Mouse (Mus musculus) limb, embryonic 14.5 days (tissue): Measurements from ENCODE around the gene Slc25a39. TPM values are rescaled to one million over a fixed set of nuclear protein-coding genes. Genes with fewer than 3 reads are reported as not detected.

Source experiments
- ATAC-seq: fragments of 200-750 bp; cut with Nextera tagmentation; 2 replicates; pipeline ENCODE4 v1.8.0; 2017; ENCODE audit warnings: low read depth, moderate number of reproducible peaks, moderate TSS enrichment; ENCODE audit not compliant: low FRiP score
- DNase-seq: peaks from one replicate; pipeline ENCODE4 v3.0.0-alpha.2; 2015; ENCODE audit warnings: low spot score
- H3K27ac ChIP-seq: fragments of 300-500 bp; sonication (generic); replicated peaks from 2 replicates; pipeline ENCODE4 v1.5.1; 2014; ENCODE audit warnings: low read depth, mild to moderate bottlenecking, low read length, moderate library complexity, mixed read lengths
- H3K27me3 ChIP-seq: fragments of 300-500 bp; sonication (generic); 2 replicates; pipeline ENCODE4 v1.6.1; 2014; ENCODE audit warnings: low read length, mixed read lengths; ENCODE audit not compliant: control insufficient read depth, insufficient read depth
- H3K36me3 ChIP-seq: fragments of 300-500 bp; sonication (generic); 2 replicates; pipeline ENCODE4 v1.6.1; 2014; ENCODE audit warnings: mild to moderate bottlenecking, low read length, moderate library complexity, mixed read lengths; ENCODE audit not compliant: control insufficient read depth, insufficient read depth
- H3K4me1 ChIP-seq: fragments of 300-500 bp; sonication (generic); 2 replicates; pipeline ENCODE4 v1.6.1; 2014; ENCODE audit warnings: antibody characterized with exemption, low read length, mixed read lengths; ENCODE audit not compliant: control insufficient read depth, insufficient read depth
- H3K4me2 ChIP-seq: fragments of 300-500 bp; sonication (generic); replicated peaks from 2 replicates; pipeline ENCODE4 v1.6.1; 2014; ENCODE audit warnings: low read depth, mild to moderate bottlenecking, low read length, moderate library complexity; ENCODE audit not compliant: severe bottlenecking
- H3K4me3 ChIP-seq: fragments of 300-500 bp; sonication (generic); replicated peaks from 2 replicates; pipeline ENCODE4 v1.5.1; 2014; ENCODE audit warnings: low read length
- H3K9ac ChIP-seq: fragments of 300-500 bp; sonication (generic); 2 replicates; pipeline ENCODE4 v1.6.1; 2014; ENCODE audit warnings: mild to moderate bottlenecking, low read depth, low read length, moderate library complexity; ENCODE audit not compliant: severe bottlenecking
- H3K9me3 ChIP-seq: fragments of 300-500 bp; sonication (generic); 2 replicates; pipeline ENCODE4 v1.6.1; 2016; ENCODE audit warnings: low read length; ENCODE audit not compliant: control insufficient read depth
- POLR2A ChIP-seq: fragments of 200-500 bp; IDR thresholded peaks from 2 replicates; pipeline ENCODE4 v1.8.0; 2012; ENCODE audit warnings: inconsistent platforms, mild to moderate bottlenecking, moderate library complexity, borderline replicate concordance; ENCODE audit not compliant: insufficient read depth, insufficient read length; ENCODE audit errors: extremely low read depth
- WGBS: fragments of 180-500 bp; shearing (Covaris S2); extraction: QIAGEN DNeasy Blood & Tissue Kit; methylation state at CpG from one replicate; pipeline ENCODE4 v1.1.7; 2014; 5-methylcytosine and 5-hydroxymethylcytosine counted together
- microRNA-seq: library from miRNA; unstranded; fragments of <30 nt; microRNA quantifications from one replicate; pipeline ENCODE4, GENCODE M21; 2016
- polyA plus RNA-seq, 2 experiments: library from polyadenylated mRNA; depleted of rRNA in 1 of 2; stranded (reverse) in 1 of 2; unstranded in 1 of 2; fragments of >200 nt; fragmentation: Nextera tagmentation in 1 of 2; extraction: Ambion mirVana in 1 of 2; gene quantifications; 2 replicates each; pipeline versions ENCODE4 v1.2.1 to v1.2.3; 2012 to 2014

Slc25a39 gene
- polyA plus RNA-seq, 2 experiments: 120 to 179 TPM

- no peak for TF ChIP-seq POLR2A
- Histone ChIP-seq H3K9me3 (no peaks in the 10 kb centered on the region), H3K4me1 (no peaks in the 10 kb centered on the region), H3K27me3 (no peaks in the 10 kb centered on the region), H3K4me2 (no peak overlapping the region), H3K36me3 (no peaks in the 10 kb centered on the region), H3K9ac (no peak overlapping the region), H3K4me3 (no peak overlapping the region), H3K27ac (no peak overlapping the region)
- ATAC-seq (no peak), DNase-seq (no peak)
- WGBS: 69% methylated on average over 31 of the region's 31 CpGs
Measured at GRCm38 (mm10) chr11:102356636-102357350, 51.0 kb downstream of the Slc25a39 start.

GRCm38 (mm10) chr11:102356190-102356589 is 51.6 kb downstream of the Slc25a39 start:
- no peak for DNase-seq
- H3K36me3 ChIP-seq: no peaks in the 10 kb centered on the region
- 76% methylated on average over 12 of the region's 12 CpGs for WGBS
- H3K4me2 ChIP-seq: no peak overlapping the region
- ATAC-seq: no peak
- no peaks in the 10 kb centered on the region for H3K4me1 ChIP-seq
- no peak overlapping the region for H3K27ac ChIP-seq
- no peak overlapping the region for H3K4me3 ChIP-seq
- H3K9me3 ChIP-seq: no peaks in the 10 kb centered on the region
- no peaks in the 10 kb centered on the region for H3K27me3 ChIP-seq
- no peak for TF ChIP-seq POLR2A
- no peak overlapping the region for H3K9ac ChIP-seq

GRCm38 (mm10) chr11:102355501-102355900 is 52.2 kb downstream of the Slc25a39 start:
- 76% methylated on average over 3 of the region's 3 CpGs for WGBS
- no peaks in the 10 kb centered on the region for H3K27me3 ChIP-seq
- H3K9me3 ChIP-seq: no peaks in the 10 kb centered on the region
- DNase-seq: no peak
- ATAC-seq: no peak
- no peaks in the 10 kb centered on the region for H3K36me3 ChIP-seq
- TF ChIP-seq POLR2A: no peak
- no peak overlapping the region for H3K4me2 ChIP-seq
- H3K4me3 ChIP-seq: no peak overlapping the region
- H3K9ac ChIP-seq: no peak overlapping the region
- H3K27ac ChIP-seq: no peak overlapping the region
- H3K4me1 ChIP-seq: no peaks in the 10 kb centered on the region

GRCm38 (mm10) chr11:102353021-102353431 is 54.7 kb downstream of the Slc25a39 start:
- Histone ChIP-seq H3K27me3 (no peaks in the 10 kb centered on the region), H3K4me2 (no peak overlapping the region), H3K9me3 (no peaks in the 10 kb centered on the region), H3K27ac (no peak overlapping the region), H3K36me3 (no peaks in the 10 kb centered on the region), H3K4me1 (no peaks in the 10 kb centered on the region), H3K9ac (no peak overlapping the region), H3K4me3 (no peak overlapping the region)
- WGBS: 44% methylated on average over 8 of the region's 8 CpGs
- DNase-seq: no peak
- TF ChIP-seq POLR2A: no peak
- no peak for ATAC-seq

Small RNA genes lying within 50 kb of the gene (microRNA-seq; reads per million reads assigned to microRNA genes)
- gene Mir6930: not detected

Other genes with a start within 250 kb of the Slc25a39 start
- gene Lsm12, start 222.7 kb downstream of the Slc25a39 start, polyA plus RNA-seq (2012; rRNA removed): 38.5 and 40.0 TPM in 2 replicates
- 83.8 and 86.0 TPM in 2 replicates for gene Lsm12, start 222.7 kb downstream of the Slc25a39 start, polyA plus RNA-seq (2014; fragmentation: Nextera tagmentation; extraction: Ambion mirVana)
- gene G6pc3, start 218.3 kb downstream of the Slc25a39 start, polyA plus RNA-seq (2012; rRNA removed): 42.7 and 60.4 TPM in 2 replicates
- gene G6pc3, start 218.3 kb downstream of the Slc25a39 start, polyA plus RNA-seq (2014; fragmentation: Nextera tagmentation; extraction: Ambion mirVana): 27.6 and 33.7 TPM in 2 replicates
- 86.2 and 149 TPM in 2 replicates for gene Hdac5, start 177.8 kb downstream of the Slc25a39 start, polyA plus RNA-seq (2012; rRNA removed)
- 46.7 and 57.4 TPM in 2 replicates for gene Hdac5, start 177.8 kb downstream of the Slc25a39 start, polyA plus RNA-seq (2014; fragmentation: Nextera tagmentation; extraction: Ambion mirVana)
- 14.2 and 15.4 TPM in 2 replicates for gene BC030867, start 159.1 kb downstream of the Slc25a39 start, polyA plus RNA-seq (2012; rRNA removed)
- gene BC030867, start 159.1 kb downstream of the Slc25a39 start, polyA plus RNA-seq (2014; fragmentation: Nextera tagmentation; extraction: Ambion mirVana): 11.8 and 11.9 TPM in 2 replicates
- gene Asb16, start 139.2 kb downstream of the Slc25a39 start, polyA plus RNA-seq (2012; rRNA removed): 2.2 and 2.8 TPM in 2 replicates
- 0.25 and 0.48 TPM in 2 replicates for gene Asb16, start 139.2 kb downstream of the Slc25a39 start, polyA plus RNA-seq (2014; fragmentation: Nextera tagmentation; extraction: Ambion mirVana)
- 59.9 and 68.6 TPM in 2 replicates for gene Tmub2, start 123.0 kb downstream of the Slc25a39 start, polyA plus RNA-seq (2012; rRNA removed)
- 52.6 and 53.5 TPM in 2 replicates for gene Tmub2, start 123.0 kb downstream of the Slc25a39 start, polyA plus RNA-seq (2014; fragmentation: Nextera tagmentation; extraction: Ambion mirVana)
- 72.1 and 84.0 TPM in 2 replicates for gene Atxn7l3, start 111.3 kb downstream of the Slc25a39 start, polyA plus RNA-seq (2012; rRNA removed)
- 21.0 and 23.1 TPM in 2 replicates for gene Atxn7l3, start 111.3 kb downstream of the Slc25a39 start, polyA plus RNA-seq (2014; fragmentation: Nextera tagmentation; extraction: Ambion mirVana)
- gene Ubtf, start 88.2 kb downstream of the Slc25a39 start, polyA plus RNA-seq (2012; rRNA removed): 61.0 and 81.3 TPM in 2 replicates
- 79.7 and 89.4 TPM in 2 replicates for gene Ubtf, start 88.2 kb downstream of the Slc25a39 start, polyA plus RNA-seq (2014; fragmentation: Nextera tagmentation; extraction: Ambion mirVana)
- gene Slc4a1, start 41.7 kb downstream of the Slc25a39 start, polyA plus RNA-seq (2012; rRNA removed): 3.5 and 4.3 TPM in 2 replicates
- 2.8 and 6.6 TPM in 2 replicates for gene Slc4a1, start 41.7 kb downstream of the Slc25a39 start, polyA plus RNA-seq (2014; fragmentation: Nextera tagmentation; extraction: Ambion mirVana)
- gene Rundc3a, start 14.5 kb downstream of the Slc25a39 start, polyA plus RNA-seq (2012; rRNA removed): 2.9 and 3.2 TPM in 2 replicates
- 1.0 and 1.1 TPM in 2 replicates for gene Rundc3a, start 14.5 kb downstream of the Slc25a39 start, polyA plus RNA-seq (2014; fragmentation: Nextera tagmentation; extraction: Ambion mirVana)
- 120 and 135 TPM in 2 replicates for gene Grn, start 22.4 kb upstream of the Slc25a39 start, polyA plus RNA-seq (2012; rRNA removed)
- 118 and 133 TPM in 2 replicates for gene Grn, start 22.4 kb upstream of the Slc25a39 start, polyA plus RNA-seq (2014; fragmentation: Nextera tagmentation; extraction: Ambion mirVana)
- 56.8 and 85.1 TPM in 2 replicates for gene Fam171a2, start 39.7 kb upstream of the Slc25a39 start, polyA plus RNA-seq (2012; rRNA removed)
- gene Fam171a2, start 39.7 kb upstream of the Slc25a39 start, polyA plus RNA-seq (2014; fragmentation: Nextera tagmentation; extraction: Ambion mirVana): 8.9 and 10.0 TPM in 2 replicates
- gene Itga2b, start 62.2 kb upstream of the Slc25a39 start, polyA plus RNA-seq (2012; rRNA removed): 7.0 and 7.3 TPM in 2 replicates
- 3.5 and 5.0 TPM in 2 replicates for gene Itga2b, start 62.2 kb upstream of the Slc25a39 start, polyA plus RNA-seq (2014; fragmentation: Nextera tagmentation; extraction: Ambion mirVana)
- 38.2 and 41.1 TPM in 2 replicates for gene Gpatch8, start 148.4 kb upstream of the Slc25a39 start, polyA plus RNA-seq (2012; rRNA removed)
- gene Gpatch8, start 148.4 kb upstream of the Slc25a39 start, polyA plus RNA-seq (2014; fragmentation: Nextera tagmentation; extraction: Ambion mirVana): 43.0 and 54.7 TPM in 2 replicates
- 5.5 and 7.2 TPM in 2 replicates for gene Gm11627, start 171.5 kb upstream of the Slc25a39 start, polyA plus RNA-seq (2012; rRNA removed)
- 11.4 and 13.2 TPM in 2 replicates for gene Gm11627, start 171.5 kb upstream of the Slc25a39 start, polyA plus RNA-seq (2014; fragmentation: Nextera tagmentation; extraction: Ambion mirVana)
- gene Fzd2, start 196.4 kb upstream of the Slc25a39 start, polyA plus RNA-seq (2012; rRNA removed): 163 and 258 TPM in 2 replicates
- 65.5 and 70.7 TPM in 2 replicates for gene Fzd2, start 196.4 kb upstream of the Slc25a39 start, polyA plus RNA-seq (2014; fragmentation: Nextera tagmentation; extraction: Ambion mirVana)